Mouse (Mus musculus) embryonic facial prominence, embryonic 11.5 days (tissue): ENCODE measurements around the gene Nprl3. TPM values are rescaled to one million over a fixed set of nuclear protein-coding genes. Genes with fewer than 3 reads are reported as not detected.
A peak's percentile ranks its signal among the peaks of the same experiment; 100 is the strongest.
"Not testable (repeated sequence)": the region's sequence is repeated elsewhere in the genome, so short reads cannot be mapped to it uniquely, and the experiment has no call there.

ENCODE experiments used
- ATAC-seq: fragments of 200-750 bp; cut with Nextera tagmentation; replicated peaks from 2 replicates; pipeline ENCODE4 v1.8.0; 2017; ENCODE audit warnings: low read depth; ENCODE audit not compliant: insufficient number of reproducible peaks, low FRiP score, low TSS enrichment
- DNase-seq: peaks from one replicate; pipeline ENCODE4 v3.0.0-alpha.2; 2015; ENCODE audit warnings: low spot score
- H3K27ac ChIP-seq: fragments of 300-500 bp; sonication (generic); replicated peaks from 2 replicates; pipeline ENCODE4 v1.5.1; 2014; ENCODE audit warnings: mild to moderate bottlenecking, low read depth, low read length, control low read depth
- H3K27me3 ChIP-seq: fragments of 300-500 bp; sonication (generic); 2 replicates; pipeline ENCODE4 v1.6.1; 2014; ENCODE audit warnings: mild to moderate bottlenecking, low read length, moderate library complexity, mixed read lengths; ENCODE audit not compliant: control insufficient read depth, insufficient read depth
- H3K36me3 ChIP-seq: fragments of 300-500 bp; sonication (generic); replicated peaks from 2 replicates; pipeline ENCODE4 v1.6.1; 2014; ENCODE audit warnings: low read depth, mild to moderate bottlenecking, low read length, moderate library complexity, mixed read lengths; ENCODE audit not compliant: control insufficient read depth, insufficient read depth
- H3K4me1 ChIP-seq: fragments of 300-500 bp; sonication (generic); 2 replicates; pipeline ENCODE4 v1.6.1; 2014; ENCODE audit warnings: low read length, mixed read lengths; ENCODE audit not compliant: control insufficient read depth, insufficient read depth
- H3K4me2 ChIP-seq: fragments of 300-500 bp; sonication (generic); 2 replicates; pipeline ENCODE4 v1.6.1; 2014; ENCODE audit warnings: low read depth, mild to moderate bottlenecking, control low read depth, low read length, moderate library complexity
- H3K4me3 ChIP-seq: fragments of 300-500 bp; sonication (generic); 2 replicates; pipeline ENCODE4 v1.5.1; 2014; ENCODE audit warnings: low read depth, low read length, control low read depth
- H3K9ac ChIP-seq: fragments of 300-500 bp; sonication (generic); replicated peaks from 2 replicates; pipeline ENCODE4 v1.6.1; 2014; ENCODE audit warnings: mild to moderate bottlenecking, control low read depth, low read length
- H3K9me3 ChIP-seq: fragments of 300-500 bp; sonication (generic); replicated peaks from 2 replicates; pipeline ENCODE4 v1.6.1; 2016; ENCODE audit warnings: mild to moderate bottlenecking, low read length, inconsistent platforms, mixed read lengths; ENCODE audit not compliant: control insufficient read depth
- WGBS: fragments of 180-500 bp; shearing (Covaris S2); extraction: QIAGEN DNeasy Blood & Tissue Kit; methylation state at CpG from one replicate; pipeline ENCODE4 v1.1.7; 2014; 5-methylcytosine and 5-hydroxymethylcytosine counted together
- polyA plus RNA-seq: library from polyadenylated mRNA; unstranded; fragments of >200 nt; fragmentation: Nextera tagmentation; extraction: Ambion mirVana; gene quantifications from 2 replicates; pipeline ENCODE4 v1.2.1, GENCODE M21; 2014

Gene Nprl3
- polyA plus RNA-seq, 1 experiment from 2014 or later = 28.7 TPM

GRCm38 (mm10) chr11:32300279-32301267, 33.1 kb upstream of the Nprl3 start:
- H3K4me2 ChIP-seq = peak overlapping the region; percentile 30
- no peaks in the 10 kb centered on the region for H3K27me3 ChIP-seq
- no peak for DNase-seq
- no peak overlapping the region for H3K27ac ChIP-seq
- no peak overlapping the region for H3K4me3 ChIP-seq
- H3K4me1 ChIP-seq = no peaks in the 10 kb centered on the region
- ATAC-seq = no peak
- WGBS = 59% methylated on average over 14 of the region's 17 CpGs
- H3K36me3 ChIP-seq = no peaks in the 10 kb centered on the region
- H3K9ac ChIP-seq = no peak overlapping the region
- H3K9me3 ChIP-seq = no peaks in the 10 kb centered on the region

GRCm38 (mm10) chr11:32299865-32300264, 32.4 kb upstream of the Nprl3 start, which contains the start of gene Hbq1a:
Gene Hbq1a, plus strand, starts transcription at chr11:32300069.
- not testable (repeated sequence) for H3K36me3 ChIP-seq, ATAC-seq, H3K9me3 ChIP-seq, H3K4me1 ChIP-seq, H3K4me3 ChIP-seq, H3K9ac ChIP-seq, H3K27ac ChIP-seq, H3K27me3 ChIP-seq
- 6% methylated on average over 16 of the region's 16 CpGs for WGBS
- H3K4me2 ChIP-seq = peak within 1 kb of the TSS; percentile 30
- DNase-seq = peak; percentile 61

GRCm38 (mm10) chr11:32298532-32298918, 31.0 kb upstream of the Nprl3 start:
- no peaks in the 10 kb centered on the region for H3K9me3 ChIP-seq
- no peak overlapping the region for H3K4me2 ChIP-seq
- no peaks in the 10 kb centered on the region for H3K27me3 ChIP-seq
- DNase-seq (no peak), ATAC-seq (no peak)
- 97% methylated on average over 2 of the region's 2 CpGs for WGBS
- H3K27ac ChIP-seq = no peak overlapping the region
- no peak overlapping the region for H3K4me3 ChIP-seq
- H3K9ac ChIP-seq = no peak overlapping the region
- no peaks in the 10 kb centered on the region for H3K36me3 ChIP-seq
- no peaks in the 10 kb centered on the region for H3K4me1 ChIP-seq

GRCm38 (mm10) chr11:32297866-32298531, 30.5 kb upstream of the Nprl3 start:
- Histone ChIP-seq H3K4me2 (no peak overlapping the region), H3K27me3 (no peaks in the 10 kb centered on the region), H3K4me3 (no peak overlapping the region), H3K9ac (no peak overlapping the region), H3K36me3 (no peaks in the 10 kb centered on the region), H3K27ac (no peak overlapping the region), H3K4me1 (no peaks in the 10 kb centered on the region), H3K9me3 (no peaks in the 10 kb centered on the region)
- DNase-seq (no peak), ATAC-seq (no peak)
- WGBS = 88% methylated on average over 1 of the region's 1 CpGs

- WGBS = 65% methylated on average over 2 of the region's 2 CpGs
- H3K4me3 ChIP-seq, H3K4me1 ChIP-seq, H3K36me3 ChIP-seq, H3K9ac ChIP-seq, DNase-seq, ATAC-seq, H3K9me3 ChIP-seq, H3K4me2 ChIP-seq, H3K27ac ChIP-seq, H3K27me3 ChIP-seq: not testable (repeated sequence)
Observed at GRCm38 (mm10) chr11:32297417-32297816, 29.9 kb upstream of the Nprl3 start.

- not testable (repeated sequence) for H3K9me3 ChIP-seq, H3K4me1 ChIP-seq, H3K27me3 ChIP-seq, H3K27ac ChIP-seq, H3K4me2 ChIP-seq, DNase-seq, H3K4me3 ChIP-seq, ATAC-seq, H3K9ac ChIP-seq, H3K36me3 ChIP-seq
- no CpG with 5 or more reads among the region's 4 CpGs for WGBS
Observed at GRCm38 (mm10) chr11:32296203-32296602, 28.7 kb upstream of the Nprl3 start, which contains the start of gene Hba-a2. Gene Hba-a2, plus strand, starts transcription at chr11:32296489.

- not testable (repeated sequence) for H3K36me3 ChIP-seq, H3K9me3 ChIP-seq, H3K4me2 ChIP-seq, H3K27me3 ChIP-seq, H3K4me3 ChIP-seq, H3K9ac ChIP-seq, H3K4me1 ChIP-seq, ATAC-seq, DNase-seq, H3K27ac ChIP-seq
- WGBS = 77% methylated on average over 3 of the region's 3 CpGs
Observed at GRCm38 (mm10) chr11:32293479-32293878, 26.0 kb upstream of the Nprl3 start.

GRCm38 (mm10) chr11:32292819-32293218, 25.3 kb upstream of the Nprl3 start:
- 74% methylated on average over 4 of the region's 4 CpGs for WGBS
- not testable (repeated sequence) for H3K9me3 ChIP-seq, DNase-seq, H3K36me3 ChIP-seq, H3K4me2 ChIP-seq, H3K4me1 ChIP-seq, H3K9ac ChIP-seq, H3K27me3 ChIP-seq, H3K4me3 ChIP-seq, ATAC-seq
- H3K27ac ChIP-seq = 0 out of 2 replicates have a peak overlapping the region, but pooled peaks have one; percentile 20
